Mouse (Mus musculus): ENCODE measurements around the gene Clec2g.

DNA sequence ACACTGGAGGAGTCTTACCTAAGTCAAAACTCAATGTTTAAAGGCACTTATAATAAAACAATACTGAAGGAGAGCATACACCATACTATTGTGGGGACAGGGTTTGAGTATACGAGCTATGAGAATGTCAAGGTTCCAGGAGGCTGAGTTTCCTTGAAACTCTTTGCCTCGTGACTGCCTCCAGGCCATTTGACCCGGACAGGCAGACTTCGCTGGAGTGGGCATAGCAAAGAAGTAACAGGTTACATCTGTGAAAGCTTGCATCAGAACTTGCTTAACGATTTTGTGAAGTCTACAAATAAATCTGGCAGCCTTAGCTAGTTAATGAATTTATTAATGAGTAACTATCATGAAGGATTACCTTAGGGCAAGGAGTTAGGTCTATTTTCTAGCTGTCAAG, 60.6 kb downstream of the Clec2g start:
- TF ChIP-seq HCFC1 (IDR thresholded peaks at IDR 0.05; ENCODE audit: borderline replicate concordance, insufficient read depth, low read length), result no peak
- no peak for TF ChIP-seq CHD2 (IDR thresholded peaks at IDR 0.05; ENCODE audit: low read depth, low read length)

Data from ES-E14 (cell line).